Mouse (Mus musculus) hindbrain, postnatal 0 days (tissue): ENCODE data around the gene Smtn. TPM values are rescaled to one million over a fixed set of nuclear protein-coding genes. Genes with fewer than 3 reads are reported as not detected.

Source experiments
- ATAC-seq: fragments of 200-750 bp; cut with Nextera tagmentation; 2 replicates; pipeline ENCODE4 v1.8.0; 2017; ENCODE audit warnings: mild to moderate bottlenecking, moderate TSS enrichment, moderate library complexity
- DNase-seq: peaks from one replicate; pipeline ENCODE4 v3.0.0-alpha.2; 2015; ENCODE audit warnings: low spot score
- H3K27ac ChIP-seq: fragments of 300-500 bp; sonication (generic); 2 replicates; pipeline ENCODE4 v1.5.1; 2014; ENCODE audit warnings: mild to moderate bottlenecking
- H3K27me3 ChIP-seq: fragments of 300-500 bp; sonication (generic); 2 replicates; pipeline ENCODE4 v1.6.1; 2014; ENCODE audit warnings: low read length, mixed read lengths; ENCODE audit not compliant: insufficient read depth
- H3K36me3 ChIP-seq: fragments of 300-500 bp; sonication (generic); 2 replicates; pipeline ENCODE4 v1.6.1; 2014; ENCODE audit warnings: low read length, mixed read lengths; ENCODE audit not compliant: insufficient read depth
- H3K4me1 ChIP-seq: fragments of 300-500 bp; sonication (generic); 2 replicates; pipeline ENCODE4 v1.6.1; 2014; ENCODE audit warnings: antibody characterized with exemption, low read length, mixed read lengths; ENCODE audit not compliant: insufficient read depth
- H3K4me2 ChIP-seq: fragments of 300-500 bp; sonication (generic); 2 replicates; pipeline ENCODE4 v1.6.1; 2014; ENCODE audit warnings: low read depth, mild to moderate bottlenecking, low read length, moderate library complexity, mixed read lengths
- H3K4me3 ChIP-seq: fragments of 300-500 bp; sonication (generic); 2 replicates; pipeline ENCODE4 v1.5.1; 2014; ENCODE audit warnings: low read length
- H3K9ac ChIP-seq: fragments of 300-500 bp; sonication (generic); replicated peaks from 2 replicates; pipeline ENCODE4 v1.6.1; 2014; ENCODE audit warnings: mild to moderate bottlenecking, low read length, moderate library complexity, mixed read lengths
- H3K9me3 ChIP-seq: fragments of 300-500 bp; sonication (generic); 2 replicates; pipeline ENCODE4 v1.6.1; 2016; ENCODE audit warnings: low read length, mixed read lengths
- CTCF ChIP-seq: IDR thresholded peaks from 2 replicates; pipeline ENCODE4 v1.5.1; 2016; ENCODE audit warnings: antibody characterized with exemption, control low read depth, low read depth
- WGBS: fragments of 180-500 bp; shearing (Covaris S2); extraction: QIAGEN DNeasy Blood & Tissue Kit; methylation state at CpG from one replicate; pipeline ENCODE4 v1.1.7; 2014; 5-methylcytosine and 5-hydroxymethylcytosine counted together
- polyA plus RNA-seq: library from polyadenylated mRNA; unstranded; fragments of >200 nt; fragmentation: Nextera tagmentation; extraction: Ambion mirVana; gene quantifications from 2 replicates; pipeline ENCODE4 v1.2.1, GENCODE M21; 2015
- total RNA-seq: library from RNA; depleted of rRNA; stranded (reverse); fragments of >200 nt; gene quantifications from 2 replicates; pipeline ENCODE4 v1.2.3, GENCODE M21; 2014

The Smtn gene
- total and polyA plus RNA-seq, 2 experiments from 2014 or later: 10.0 to 10.7 TPM

- peak overlapping the region; percentile 54 for H3K4me3 ChIP-seq
- no peak for ATAC-seq
- H3K4me2 ChIP-seq: peak overlapping the region; percentile 97
- no peak for TF ChIP-seq CTCF
- H3K27ac ChIP-seq: peak overlapping the region; percentile 69; the same call in 1 of the 2 replicates
- whole genome bisulfite sequencing: 42% methylated on average over 5 of the region's 5 CpGs
- no peaks in the 10 kb centered on the region for H3K27me3 ChIP-seq
- H3K9ac ChIP-seq: peak overlapping the region; percentile 62
- H3K36me3 ChIP-seq: no peaks in the 10 kb centered on the region
- no peaks in the 10 kb centered on the region for H3K9me3 ChIP-seq
- no peak for DNase-seq
- peaks cover 3% of the 10 kb centered on the region; the same call in 1 of the 2 replicates for H3K4me1 ChIP-seq
Observed at GRCm38 (mm10) chr11:3536082-3536481, 4.3 kb downstream of the Smtn start.

GRCm38 (mm10) chr11:3535406-3535986 lies 4.9 kb downstream of the Smtn start:
- TF ChIP-seq CTCF: peak; percentile 93
- peak overlapping the region; percentile 97 for H3K4me2 ChIP-seq
- peak overlapping the region; percentile 62 for H3K9ac ChIP-seq
- H3K36me3 ChIP-seq: no peaks in the 10 kb centered on the region
- ATAC-seq (peak; percentile 83), DNase-seq (peak; percentile 94)
- no peaks in the 10 kb centered on the region for H3K27me3 ChIP-seq
- H3K27ac ChIP-seq: peak overlapping the region; percentile 69
- H3K4me3 ChIP-seq: peak overlapping the region; percentile 54
- peaks cover 3% of the 10 kb centered on the region; the same call in 1 of the 2 replicates for H3K4me1 ChIP-seq
- H3K9me3 ChIP-seq: no peaks in the 10 kb centered on the region
- WGBS: under 1% methylated on average over 36 of the region's 36 CpGs

GRCm38 (mm10) chr11:3534956-3535355 lies 5.5 kb downstream of the Smtn start:
- TF ChIP-seq CTCF: no peak
- 8% methylated on average over 8 of the region's 8 CpGs for WGBS
- Histone ChIP-seq H3K27ac (no peak overlapping the region), H3K4me3 (peak overlapping the region; percentile 54), H3K9ac (peak overlapping the region; percentile 62; the same call in 1 of the 2 replicates), H3K4me2 (peak overlapping the region; percentile 97), H3K9me3 (no peaks in the 10 kb centered on the region), H3K27me3 (no peaks in the 10 kb centered on the region), H3K36me3 (no peaks in the 10 kb centered on the region), H3K4me1 (peaks cover 3% of the 10 kb centered on the region; the same call in 1 of the 2 replicates)
- ATAC-seq (0 out of 2 replicates have a peak, but pooled peaks have one; percentile 8), DNase-seq (peak; percentile 26)

GRCm38 (mm10) chr11:3533406-3533932 lies 6.9 kb downstream of the Smtn start:
- 70% methylated on average over 17 of the region's 17 CpGs for WGBS

GRCm38 (mm10) chr11:3532101-3532931 lies 8.1 kb downstream of the Smtn start:
- ATAC-seq (no peak), DNase-seq (no peak)
- H3K9ac ChIP-seq: no peak overlapping the region
- H3K4me1 ChIP-seq: peaks cover 3% of the 10 kb centered on the region; the same call in 1 of the 2 replicates
- H3K9me3 ChIP-seq: no peaks in the 10 kb centered on the region
- WGBS: 89% methylated on average over 16 of the region's 16 CpGs
- no peaks in the 10 kb centered on the region for H3K27me3 ChIP-seq
- TF ChIP-seq CTCF: no peak
- no peak overlapping the region for H3K27ac ChIP-seq
- no peak overlapping the region for H3K4me3 ChIP-seq
- H3K36me3 ChIP-seq: no peaks in the 10 kb centered on the region
- no peak overlapping the region for H3K4me2 ChIP-seq

More at GRCm38 (mm10) chr11:3533406-3533932, 6.9 kb downstream of the Smtn start:
- ATAC-seq (no peak), DNase-seq (no peak)
- Histone ChIP-seq H3K36me3 (no peaks in the 10 kb centered on the region), H3K4me1 (peaks cover 3% of the 10 kb centered on the region; the same call in 1 of the 2 replicates), H3K27me3 (no peaks in the 10 kb centered on the region), H3K9ac (no peak overlapping the region), H3K9me3 (no peaks in the 10 kb centered on the region), H3K4me3 (no peak overlapping the region), H3K27ac (no peak overlapping the region), H3K4me2 (no peak overlapping the region)
- no peak for TF ChIP-seq CTCF

GRCm38 (mm10) chr11:3531634-3532033 lies 8.8 kb downstream of the Smtn start:
- Histone ChIP-seq H3K36me3 (no peaks in the 10 kb centered on the region), H3K9ac (no peak overlapping the region), H3K9me3 (no peaks in the 10 kb centered on the region), H3K27me3 (no peaks in the 10 kb centered on the region), H3K4me3 (no peak overlapping the region), H3K27ac (no peak overlapping the region), H3K4me1 (peaks cover 3% of the 10 kb centered on the region; the same call in 1 of the 2 replicates), H3K4me2 (no peak overlapping the region)
- DNase-seq (peak; percentile 79), ATAC-seq (no peak)
- 88% methylated on average over 6 of the region's 6 CpGs for WGBS
- peak; percentile 83 for TF ChIP-seq CTCF
